Mouse (Mus musculus) spleen, adult 2 months (tissue): ENCODE data around the gene Cst9. TPM values are rescaled to one million over a fixed set of nuclear protein-coding genes. Genes with fewer than 3 reads are reported as not detected.

ENCODE experiments used
- DNase-seq, 2 experiments: peaks; one replicate each; pipeline versions ENCODE4 v3.0.0 to v3.0.0-alpha.2; 2012 to 2021; ENCODE audit warnings: low spot score in 2 of 2, low read depth in 1 of 2
- H3K27ac ChIP-seq: fragments of 200-500 bp; 2 replicates; pipeline ENCODE4 v1.5.1; 2012; ENCODE audit warnings: low read length, inconsistent platforms; ENCODE audit not compliant: insufficient read depth
- H3K27me3 ChIP-seq: fragments of 200-500 bp; 2 replicates; pipeline ENCODE4 v1.6.1; 2012; ENCODE audit warnings: mild to moderate bottlenecking, moderate library complexity, low read length, inconsistent platforms; ENCODE audit not compliant: control insufficient read depth, insufficient read depth
- H3K36me3 ChIP-seq: fragments of 200-500 bp; 2 replicates; pipeline ENCODE4 v1.6.1; 2012; ENCODE audit warnings: mild to moderate bottlenecking, low read length, inconsistent platforms; ENCODE audit not compliant: control insufficient read depth, insufficient read depth
- H3K4me1 ChIP-seq: fragments of 200-500 bp; 2 replicates; pipeline ENCODE4 v1.6.1; 2011; ENCODE audit warnings: inconsistent platforms; ENCODE audit not compliant: control insufficient read depth, insufficient read depth, insufficient read length
- H3K4me3 ChIP-seq: fragments of 200-500 bp; 2 replicates; pipeline ENCODE4 v1.5.1; 2011; ENCODE audit warnings: mild to moderate bottlenecking, inconsistent platforms; ENCODE audit not compliant: insufficient read depth, insufficient read length; ENCODE audit errors: extremely low read depth
- CTCF ChIP-seq: fragments of 200-500 bp; IDR thresholded peaks from 2 replicates; pipeline ENCODE4 v1.5.1; 2011; ENCODE audit warnings: mild to moderate bottlenecking, inconsistent platforms; ENCODE audit not compliant: insufficient read depth, insufficient read length, insufficient replicate concordance; ENCODE audit errors: extremely low read depth
- POLR2A ChIP-seq: fragments of 200-500 bp; IDR thresholded peaks from 2 replicates; pipeline ENCODE4 v1.6.1; 2011; ENCODE audit warnings: low read depth, low read length, inconsistent platforms
- WGBS: fragments of 180-500 bp; shearing (Covaris S2); methylation state at CpG from one replicate; pipeline ENCODE4 v1.1.7; 2018; 5-methylcytosine and 5-hydroxymethylcytosine counted together
- polyA plus RNA-seq: library from polyadenylated mRNA; depleted of rRNA; stranded (reverse); fragments of >200 nt; gene quantifications from 2 replicates; pipeline ENCODE4 v1.2.3, GENCODE M21; 2012

The Cst9 gene
- polyA plus RNA-seq, 1 experiment: not detected

DNA sequence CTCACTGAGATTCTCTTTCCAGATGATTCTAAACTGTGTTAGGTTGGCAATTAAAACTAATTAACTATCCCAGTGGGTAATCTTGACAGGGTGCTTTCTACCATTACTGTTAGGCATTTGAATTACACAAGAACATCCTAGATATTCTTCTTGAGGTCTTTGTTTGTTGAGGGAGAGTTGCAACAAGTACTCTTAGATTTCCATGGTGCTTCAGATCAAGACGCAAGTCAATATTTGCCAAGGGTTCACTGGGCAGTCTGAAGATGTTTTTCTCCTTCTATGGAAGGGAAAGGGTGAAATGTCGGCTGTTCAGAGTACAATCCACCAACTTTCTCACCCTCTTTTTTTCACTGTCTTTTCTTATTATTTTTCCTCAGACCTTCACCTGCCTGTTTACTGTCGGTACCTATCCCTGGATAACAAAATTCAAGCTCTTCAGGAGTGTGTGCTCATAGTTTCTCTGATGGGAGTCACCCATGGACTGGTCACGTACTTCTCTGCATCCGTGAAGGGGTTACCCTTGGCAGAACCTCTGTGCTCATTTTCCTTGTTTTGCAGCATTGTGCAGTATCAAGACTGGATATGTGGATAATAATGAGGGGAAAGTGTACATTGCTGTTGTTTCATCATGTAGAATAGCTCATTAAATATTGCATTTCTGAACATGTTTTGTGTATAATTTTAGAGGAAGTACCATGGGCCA lies 3.3 kb downstream of the Cst9 start:
- no peak overlapping the region for H3K27ac ChIP-seq
- H3K4me3 ChIP-seq: no peak overlapping the region
- H3K27me3 ChIP-seq: no peaks in the 10 kb centered on the region
- DNase-seq: no peak
- H3K4me1 ChIP-seq: no peaks in the 10 kb centered on the region
- TF ChIP-seq POLR2A: no peak
- no peak for TF ChIP-seq CTCF
- no peaks in the 10 kb centered on the region for H3K36me3 ChIP-seq
- WGBS: 84% methylated on average over 5 of the region's 5 CpGs

DNA sequence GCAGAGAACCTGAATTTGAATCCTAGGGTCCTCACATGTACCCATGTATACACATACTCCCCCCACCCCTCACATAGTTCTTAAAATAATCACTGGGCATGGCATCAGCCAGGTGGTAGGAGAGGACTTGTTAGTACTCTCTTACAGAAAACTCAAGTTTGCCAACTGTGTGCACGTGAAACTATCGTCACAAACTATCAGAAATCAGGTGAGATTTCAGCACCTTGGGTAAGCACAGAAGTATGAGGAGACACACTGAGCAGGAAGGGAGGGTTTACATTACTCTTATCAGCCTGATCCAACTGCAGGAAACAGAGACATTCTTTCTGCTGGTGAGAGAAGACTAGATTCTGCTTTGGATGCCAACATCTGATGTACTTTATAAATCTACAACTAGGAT lies 4.3 kb downstream of the Cst9 start:
- Histone ChIP-seq H3K27ac (no peak overlapping the region), H3K4me3 (no peak overlapping the region), H3K36me3 (no peaks in the 10 kb centered on the region), H3K4me1 (no peaks in the 10 kb centered on the region), H3K27me3 (no peaks in the 10 kb centered on the region)
- TF ChIP-seq POLR2A: no peak
- no peak for TF ChIP-seq CTCF
- no peak for DNase-seq
- WGBS: 64% methylated on average over 2 of the region's 2 CpGs

DNA sequence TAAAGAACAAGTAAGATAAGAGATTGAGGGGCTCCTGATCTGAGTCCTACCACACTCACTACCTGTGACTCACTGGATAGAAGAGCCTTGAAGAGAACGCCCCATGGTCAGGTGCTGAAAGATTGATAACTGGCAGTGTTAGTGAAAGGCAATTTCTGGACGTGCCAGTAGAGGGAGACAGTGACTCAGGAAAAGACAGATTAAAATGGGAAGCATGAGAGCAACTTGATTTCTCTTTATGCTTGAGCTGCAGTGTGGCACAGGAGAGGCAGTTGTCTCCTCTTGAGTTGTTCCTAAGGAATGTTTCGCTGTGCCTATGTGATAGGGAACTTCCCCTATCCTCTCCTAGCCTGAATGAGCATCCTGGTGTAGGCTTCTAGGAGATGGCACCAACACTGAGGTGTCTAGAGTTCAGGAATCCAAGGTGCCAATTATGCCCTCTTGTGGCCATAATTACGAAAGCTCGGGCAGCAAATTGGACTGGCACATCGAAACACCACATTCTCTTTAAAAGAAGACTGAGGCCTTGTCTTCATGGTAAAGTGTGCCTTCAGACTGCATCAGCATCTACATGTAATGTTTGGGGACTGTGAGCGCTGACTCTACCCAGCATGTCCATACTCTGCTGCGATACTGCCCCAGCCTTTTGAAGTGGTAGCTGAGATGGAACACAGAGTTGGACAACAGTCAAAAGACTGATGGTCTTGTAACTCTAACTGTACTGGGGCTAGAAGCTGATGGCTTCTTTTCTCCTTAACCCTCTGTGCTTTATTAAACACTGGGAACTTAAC lies 16.4 kb downstream of the Cst9 start:
- Histone ChIP-seq H3K36me3 (no peaks in the 10 kb centered on the region), H3K27me3 (no peaks in the 10 kb centered on the region), H3K4me3 (no peak overlapping the region), H3K4me1 (no peaks in the 10 kb centered on the region), H3K27ac (no peak overlapping the region)
- peak; percentile 51; the same call in 1 of the 2 replicates for TF ChIP-seq CTCF
- no peak for TF ChIP-seq POLR2A
- DNase-seq: peak; percentile 47 to 69
- WGBS: 28% methylated on average over 8 of the region's 8 CpGs

DNA sequence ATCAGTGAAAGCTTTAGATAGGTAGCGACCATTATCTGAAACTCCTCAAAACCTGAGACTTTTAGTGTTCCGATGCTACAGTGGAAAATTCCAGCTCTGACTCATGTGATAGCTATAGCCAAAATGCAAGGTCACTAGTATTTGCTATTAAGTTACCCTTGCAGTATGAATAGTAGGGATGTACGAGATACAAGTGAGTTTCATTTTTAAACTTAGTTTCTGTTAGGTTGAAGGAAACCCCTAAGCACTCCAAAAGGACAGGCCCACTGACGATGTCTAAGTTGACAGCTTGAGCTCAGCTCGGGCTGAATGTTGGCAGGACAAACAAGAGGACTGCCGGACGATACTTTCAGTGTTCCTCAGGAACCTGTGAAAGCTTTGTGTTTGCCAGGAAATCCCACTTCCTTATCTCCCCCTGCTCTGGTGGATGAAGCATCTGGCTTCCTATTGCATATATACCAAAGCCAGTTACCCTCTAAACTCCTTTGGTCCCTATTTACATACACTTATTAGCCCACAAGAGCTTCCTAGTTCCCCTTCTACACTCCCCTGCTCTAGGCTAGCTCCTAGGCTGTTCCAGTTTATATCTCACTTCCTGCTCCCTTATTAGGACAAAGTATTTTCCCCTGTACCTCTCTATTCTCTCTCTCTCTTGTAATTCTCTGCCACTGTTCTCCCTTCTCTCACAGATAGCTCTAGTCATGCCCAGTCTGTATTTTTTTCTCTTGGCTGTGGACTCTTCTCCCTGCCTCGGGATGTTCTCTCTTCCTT lies 21.9 kb downstream of the Cst9 start:
- H3K4me1 ChIP-seq: no peaks in the 10 kb centered on the region
- TF ChIP-seq POLR2A: no peak
- TF ChIP-seq CTCF: no peak
- H3K36me3 ChIP-seq: no peaks in the 10 kb centered on the region
- H3K27me3 ChIP-seq: no peaks in the 10 kb centered on the region
- WGBS: 45% methylated on average over 8 of the region's 8 CpGs
- no peak for DNase-seq
- no peak overlapping the region for H3K4me3 ChIP-seq
- H3K27ac ChIP-seq: 0 out of 2 replicates have a peak overlapping the region, but pooled peaks have one; percentile 23

DNA sequence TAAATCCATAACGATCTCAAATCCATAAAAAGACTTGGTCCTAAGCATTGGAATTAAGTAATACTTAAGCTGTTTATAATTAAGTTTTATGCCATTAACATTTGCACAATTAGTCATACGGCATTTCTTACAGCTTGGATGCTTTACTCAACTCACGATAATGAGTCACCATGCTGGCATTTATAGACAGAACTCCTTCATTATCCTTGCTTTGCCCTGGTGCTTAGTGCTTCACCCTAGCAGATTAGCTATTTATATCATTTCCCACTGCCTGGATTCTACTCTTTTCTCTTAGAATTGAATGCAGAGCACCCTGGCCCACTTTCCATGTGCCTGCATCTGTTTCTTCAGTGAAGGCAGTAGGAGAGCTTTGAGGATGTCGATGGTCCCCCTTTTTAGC lies 22.6 kb downstream of the Cst9 start:
- Histone ChIP-seq H3K27me3 (no peaks in the 10 kb centered on the region), H3K27ac (no peak overlapping the region), H3K4me3 (no peak overlapping the region), H3K4me1 (no peaks in the 10 kb centered on the region), H3K36me3 (no peaks in the 10 kb centered on the region)
- DNase-seq: no peak
- 84% methylated on average over 4 of the region's 4 CpGs for WGBS
- no peak for TF ChIP-seq POLR2A
- TF ChIP-seq CTCF: no peak

DNA sequence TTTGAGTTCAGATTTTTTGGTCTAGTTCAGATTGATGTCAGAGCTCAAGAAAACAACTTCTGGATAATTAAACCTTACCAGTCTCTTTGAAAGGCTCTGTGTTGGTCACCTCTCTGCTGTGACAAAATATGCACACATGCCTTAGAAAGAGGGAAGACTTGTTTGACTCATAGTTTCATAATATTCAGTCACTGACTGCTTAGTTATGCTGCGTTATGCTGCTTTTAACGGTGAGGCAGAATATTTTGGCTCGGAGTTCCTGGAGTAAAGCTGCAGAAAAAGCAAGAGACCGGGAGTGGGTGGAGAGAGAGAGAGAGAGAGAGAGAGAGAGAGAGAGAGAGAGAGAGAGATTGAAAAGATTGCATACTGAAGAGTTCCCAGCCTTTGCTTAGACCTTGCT lies 26.0 kb downstream of the Cst9 start:
- no peak overlapping the region for H3K4me3 ChIP-seq
- DNase-seq: no peak
- no peaks in the 10 kb centered on the region for H3K36me3 ChIP-seq
- no peaks in the 10 kb centered on the region for H3K27me3 ChIP-seq
- H3K4me1 ChIP-seq: no peaks in the 10 kb centered on the region
- TF ChIP-seq POLR2A (no peak), CTCF (no peak)
- 83% methylated on average over 4 of the region's 4 CpGs for WGBS
- no peak overlapping the region for H3K27ac ChIP-seq
